Mouse (Mus musculus) intestine, postnatal 0 days (tissue): ENCODE data around the gene Pla2g4a. TPM values are rescaled to one million over a fixed set of nuclear protein-coding genes. Genes with fewer than 3 reads are reported as not detected.

ENCODE experiments used
- ATAC-seq: fragments of 200-750 bp; cut with Nextera tagmentation; 2 replicates; pipeline ENCODE4 v1.8.0; 2017; ENCODE audit warnings: mild to moderate bottlenecking, moderate TSS enrichment, moderate library complexity
- H3K27ac ChIP-seq: fragments of 300-500 bp; sonication (generic); 2 replicates; pipeline ENCODE4 v1.5.1; 2014; ENCODE audit warnings: mild to moderate bottlenecking, low read depth, low read length, moderate library complexity
- H3K27me3 ChIP-seq: fragments of 300-500 bp; sonication (generic); replicated peaks from 2 replicates; pipeline ENCODE4 v1.6.1; 2014; ENCODE audit warnings: low read length, mixed read lengths; ENCODE audit not compliant: control insufficient read depth, insufficient read depth
- H3K36me3 ChIP-seq: fragments of 300-500 bp; sonication (generic); 2 replicates; pipeline ENCODE4 v1.6.1; 2014; ENCODE audit warnings: mild to moderate bottlenecking, moderate library complexity; ENCODE audit not compliant: control insufficient read depth, insufficient read depth
- H3K4me1 ChIP-seq: fragments of 300-500 bp; sonication (generic); replicated peaks from 2 replicates; pipeline ENCODE4 v1.6.1; 2014; ENCODE audit warnings: antibody characterized with exemption, low read length, mixed read lengths; ENCODE audit not compliant: control insufficient read depth, insufficient read depth
- H3K4me2 ChIP-seq: fragments of 300-500 bp; sonication (generic); replicated peaks from 2 replicates; pipeline ENCODE4 v1.6.1; 2014; ENCODE audit warnings: low read depth, mild to moderate bottlenecking, moderate library complexity
- H3K4me3 ChIP-seq: fragments of 300-500 bp; sonication (generic); 2 replicates; pipeline ENCODE4 v1.5.1; 2014; ENCODE audit warnings: low read depth, low read length
- H3K9ac ChIP-seq: fragments of 300-500 bp; sonication (generic); 2 replicates; pipeline ENCODE4 v1.6.1; 2014; ENCODE audit warnings: mild to moderate bottlenecking, low read depth, low read length
- H3K9me3 ChIP-seq: fragments of 300-500 bp; sonication (generic); 2 replicates; pipeline ENCODE4 v1.6.1; 2016; ENCODE audit warnings: mixed run types; ENCODE audit not compliant: control insufficient read depth
- CTCF ChIP-seq: sonication (generic); IDR thresholded peaks from 2 replicates; pipeline ENCODE4 v1.5.1; 2016; ENCODE audit warnings: low read depth, mild to moderate bottlenecking, control low read depth, antibody characterized with exemption, moderate library complexity
- WGBS: fragments of 180-500 bp; shearing (Covaris S2); extraction: QIAGEN DNeasy Blood & Tissue Kit; methylation state at CpG from one replicate; pipeline ENCODE4 v1.1.7; 2014; 5-methylcytosine and 5-hydroxymethylcytosine counted together
- polyA plus RNA-seq: library from polyadenylated mRNA; unstranded; fragments of >200 nt; fragmentation: Nextera tagmentation; extraction: Ambion mirVana; gene quantifications from 2 replicates; pipeline ENCODE4 v1.2.1, GENCODE M21; 2015

Pla2g4a gene
- polyA plus RNA-seq, 1 experiment from 2014 or later: 20.1 TPM

DNA sequence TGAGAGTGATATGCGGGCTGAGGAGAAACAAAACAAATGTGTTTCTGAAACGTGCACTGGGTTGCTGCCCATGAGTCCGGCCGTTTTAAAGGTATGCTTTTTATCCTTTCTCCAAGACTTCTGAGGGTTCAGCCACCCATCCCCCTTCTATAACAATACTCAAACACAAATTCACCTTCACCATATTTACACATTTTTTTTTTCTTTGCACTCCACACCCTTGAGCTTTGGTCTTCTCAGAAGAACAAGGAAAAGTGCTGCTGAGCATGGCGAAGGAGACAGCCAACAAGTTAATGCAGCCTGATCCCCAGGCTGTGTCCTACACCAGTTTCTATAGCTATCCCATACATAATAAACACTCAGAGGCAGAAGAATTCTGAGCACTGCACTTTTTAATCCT, 39.8 kb downstream of the Pla2g4a start:
- Histone ChIP-seq H3K36me3 (no peaks in the 10 kb centered on the region), H3K4me1 (no peaks in the 10 kb centered on the region), H3K9me3 (no peaks in the 10 kb centered on the region), H3K27ac (no peak overlapping the region), H3K4me3 (no peak overlapping the region), H3K9ac (no peak overlapping the region), H3K4me2 (no peak overlapping the region; the same call in 1 of the 2 replicates), H3K27me3 (no peaks in the 10 kb centered on the region)
- 59% methylated on average over 5 of the region's 5 CpGs for WGBS
- TF ChIP-seq CTCF: no peak
- ATAC-seq: no peak

DNA sequence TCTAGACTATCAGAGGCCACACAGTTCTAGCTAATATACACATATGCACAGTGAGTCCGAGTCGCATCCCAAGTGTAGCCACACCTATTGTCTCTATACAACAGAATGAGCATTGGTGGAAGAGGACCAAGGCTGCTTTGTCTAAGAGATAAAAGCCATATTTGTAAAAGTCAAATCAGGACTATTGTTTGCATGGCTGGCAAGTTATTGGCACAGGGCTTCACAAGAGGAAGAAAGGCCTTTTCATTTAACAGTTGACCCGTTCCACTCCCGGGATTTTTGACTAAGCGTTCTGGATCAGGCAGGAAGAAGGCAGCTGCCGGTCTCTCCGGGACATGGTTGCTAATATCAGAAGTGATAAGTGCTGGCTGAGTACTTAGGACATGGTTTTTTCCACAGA, 41.8 kb downstream of the Pla2g4a start:
- no peak overlapping the region for H3K4me2 ChIP-seq
- WGBS: 83% methylated on average over 7 of the region's 7 CpGs
- H3K9me3 ChIP-seq: no peaks in the 10 kb centered on the region
- no peak for TF ChIP-seq CTCF
- no peak overlapping the region for H3K4me3 ChIP-seq
- H3K4me1 ChIP-seq: no peaks in the 10 kb centered on the region
- no peak overlapping the region for H3K9ac ChIP-seq
- H3K36me3 ChIP-seq: no peaks in the 10 kb centered on the region
- ATAC-seq: no peak
- no peak overlapping the region for H3K27ac ChIP-seq
- no peaks in the 10 kb centered on the region for H3K27me3 ChIP-seq

DNA sequence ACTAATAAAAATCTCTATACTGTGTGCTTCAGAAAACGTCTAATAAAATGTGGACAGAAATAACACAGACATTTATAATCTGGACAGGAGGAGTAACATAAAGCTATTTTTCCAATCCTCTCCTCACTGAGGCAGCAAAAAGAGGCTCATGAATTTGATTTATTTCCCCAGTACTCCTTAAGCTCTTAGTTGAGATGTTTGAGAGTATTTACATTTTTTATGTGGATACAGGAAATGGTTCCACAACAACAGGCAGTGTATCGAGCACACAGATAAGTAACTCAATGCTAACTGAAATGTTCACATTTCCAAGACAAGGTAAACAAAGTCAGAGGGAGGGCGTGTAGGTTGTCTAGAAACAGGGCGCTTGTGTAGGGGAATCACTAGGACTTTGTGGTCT, 48.1 kb downstream of the Pla2g4a start:
- H3K9me3 ChIP-seq: no peaks in the 10 kb centered on the region
- no peaks in the 10 kb centered on the region for H3K36me3 ChIP-seq
- ATAC-seq: no peak
- TF ChIP-seq CTCF: no peak
- no peak overlapping the region for H3K4me2 ChIP-seq
- no peak overlapping the region for H3K4me3 ChIP-seq
- no peaks in the 10 kb centered on the region for H3K27me3 ChIP-seq
- no peaks in the 10 kb centered on the region for H3K4me1 ChIP-seq
- no peak overlapping the region for H3K9ac ChIP-seq
- H3K27ac ChIP-seq: no peak overlapping the region
- 27% methylated on average over 4 of the region's 4 CpGs for WGBS

DNA sequence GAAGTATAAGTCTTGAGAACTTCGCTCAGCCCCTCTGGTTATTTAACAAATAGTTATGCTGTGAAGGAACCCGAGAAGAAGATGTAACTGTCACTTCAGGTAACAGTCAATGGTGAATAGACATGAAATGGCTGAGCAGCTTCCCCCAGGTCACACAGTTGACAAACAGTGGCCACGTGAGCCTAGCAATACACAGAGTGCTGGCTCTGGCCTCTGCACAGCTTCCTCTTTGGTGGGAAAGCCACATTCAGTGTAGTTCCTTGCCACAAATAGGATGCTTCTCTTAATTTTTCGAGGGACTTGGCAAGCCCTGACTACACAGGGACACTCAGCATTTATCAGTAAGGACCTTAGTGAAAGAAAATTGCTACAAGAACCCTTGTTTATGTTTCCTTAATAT, 50.0 kb downstream of the Pla2g4a start:
- H3K36me3 ChIP-seq: no peaks in the 10 kb centered on the region
- H3K9me3 ChIP-seq: no peaks in the 10 kb centered on the region
- H3K9ac ChIP-seq: no peak overlapping the region
- no peak overlapping the region for H3K27ac ChIP-seq
- H3K4me2 ChIP-seq: no peak overlapping the region
- no peak overlapping the region for H3K4me3 ChIP-seq
- 70% methylated on average over 4 of the region's 4 CpGs for WGBS
- no peak for TF ChIP-seq CTCF
- H3K4me1 ChIP-seq: no peaks in the 10 kb centered on the region
- no peak for ATAC-seq
- no peaks in the 10 kb centered on the region for H3K27me3 ChIP-seq

DNA sequence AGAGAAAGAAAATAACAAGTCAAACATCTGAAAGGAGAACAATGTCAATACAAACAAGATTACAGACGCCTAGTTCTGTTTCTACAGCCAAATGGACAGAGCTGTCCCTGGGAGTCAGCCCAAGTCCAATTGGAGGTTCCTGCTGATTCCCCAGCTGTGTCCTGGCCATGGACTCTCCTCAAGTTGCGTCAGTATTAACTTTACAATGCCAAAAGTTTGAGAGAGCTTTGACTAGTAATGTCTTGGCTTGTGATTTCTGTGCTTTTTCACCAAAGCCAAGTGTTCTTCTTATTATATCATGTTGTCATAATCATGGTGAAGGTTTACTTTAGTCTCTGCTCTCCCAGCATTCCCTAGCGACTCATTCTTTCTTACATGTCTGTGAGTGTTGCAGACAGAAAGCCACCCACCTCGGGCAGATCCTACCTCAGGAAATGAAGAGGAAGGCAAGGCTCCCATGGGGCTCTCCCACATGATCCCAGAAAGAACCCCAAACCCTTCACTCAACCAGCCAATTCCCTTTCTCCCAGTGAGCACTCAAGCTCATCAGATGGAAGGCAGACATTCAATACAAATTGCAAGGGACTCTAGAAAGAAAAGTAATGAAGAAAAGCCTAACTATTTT, 63.0 kb downstream of the Pla2g4a start:
- no peak for TF ChIP-seq CTCF
- 73% methylated on average over 4 of the region's 4 CpGs for WGBS

DNA sequence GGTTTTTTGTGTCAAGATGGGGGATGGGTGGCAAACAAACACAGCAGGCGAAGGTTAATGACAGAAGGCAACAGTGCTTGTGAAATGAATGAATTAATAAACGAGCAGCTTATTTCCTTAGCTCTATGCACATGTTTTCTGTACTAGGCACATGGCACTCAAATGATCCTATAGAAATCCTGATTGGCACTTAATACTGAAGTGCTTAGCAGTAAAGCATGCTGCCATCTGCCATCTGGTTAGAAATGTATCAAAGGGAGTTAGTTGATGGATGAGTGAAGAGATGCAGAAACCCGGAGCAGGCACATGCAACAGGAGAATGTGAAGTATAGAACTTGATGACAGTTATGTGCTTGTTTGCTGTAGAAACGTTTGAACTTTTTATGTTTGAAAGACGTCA, 64.5 kb downstream of the Pla2g4a start:
- H3K36me3 ChIP-seq: no peaks in the 10 kb centered on the region
- ATAC-seq: no peak
- WGBS: 40% methylated on average over 5 of the region's 5 CpGs
- H3K27ac ChIP-seq: no peak overlapping the region
- H3K4me2 ChIP-seq: no peak overlapping the region
- no peak for TF ChIP-seq CTCF
- H3K9me3 ChIP-seq: no peaks in the 10 kb centered on the region
- no peak overlapping the region for H3K9ac ChIP-seq
- no peaks in the 10 kb centered on the region for H3K4me1 ChIP-seq
- H3K4me3 ChIP-seq: no peak overlapping the region
- H3K27me3 ChIP-seq: no peaks in the 10 kb centered on the region

More for the DNA sequence above, 63.0 kb downstream of the Pla2g4a start:
- no peak for ATAC-seq
- Histone ChIP-seq H3K4me2 (no peak overlapping the region), H3K36me3 (no peaks in the 10 kb centered on the region), H3K9me3 (no peaks in the 10 kb centered on the region), H3K4me1 (no peaks in the 10 kb centered on the region), H3K4me3 (no peak overlapping the region), H3K9ac (no peak overlapping the region), H3K27ac (no peak overlapping the region), H3K27me3 (no peaks in the 10 kb centered on the region)

DNA sequence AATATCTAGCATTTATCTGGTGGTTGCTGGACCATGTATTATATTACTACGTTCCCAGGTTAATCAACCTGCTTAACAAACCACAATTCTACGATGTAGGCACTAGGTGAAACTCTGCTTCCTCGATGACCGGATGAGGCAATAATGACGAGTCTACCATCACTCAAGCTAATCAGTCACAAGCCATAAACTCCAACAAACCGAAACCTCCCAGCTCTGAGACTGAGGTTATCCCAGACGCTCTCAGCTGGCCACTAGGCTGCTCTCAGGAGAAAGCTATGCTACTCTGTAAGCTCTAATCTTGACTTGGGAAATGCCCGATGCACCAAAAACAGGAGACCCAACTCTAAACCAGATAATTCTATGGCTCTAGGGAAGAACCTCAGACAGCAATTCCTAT, 66.2 kb downstream of the Pla2g4a start:
- no peak overlapping the region for H3K4me2 ChIP-seq
- no peak for TF ChIP-seq CTCF
- H3K4me1 ChIP-seq: no peaks in the 10 kb centered on the region
- H3K36me3 ChIP-seq: no peaks in the 10 kb centered on the region
- H3K9me3 ChIP-seq: no peaks in the 10 kb centered on the region
- H3K9ac ChIP-seq: no peak overlapping the region
- WGBS: 76% methylated on average over 8 of the region's 8 CpGs
- no peak overlapping the region for H3K4me3 ChIP-seq
- no peak overlapping the region for H3K27ac ChIP-seq
- no peaks in the 10 kb centered on the region for H3K27me3 ChIP-seq
- ATAC-seq: peak; percentile 70
